Mouse (Mus musculus): ENCODE measurements at regions not wholly inside any gene's neighbourhood (a gene's known extent, or its start where the extent isn't known, plus 50 kb on each side); places are given as distances from the start of the nearest gene placed in this dataset.

DNA sequence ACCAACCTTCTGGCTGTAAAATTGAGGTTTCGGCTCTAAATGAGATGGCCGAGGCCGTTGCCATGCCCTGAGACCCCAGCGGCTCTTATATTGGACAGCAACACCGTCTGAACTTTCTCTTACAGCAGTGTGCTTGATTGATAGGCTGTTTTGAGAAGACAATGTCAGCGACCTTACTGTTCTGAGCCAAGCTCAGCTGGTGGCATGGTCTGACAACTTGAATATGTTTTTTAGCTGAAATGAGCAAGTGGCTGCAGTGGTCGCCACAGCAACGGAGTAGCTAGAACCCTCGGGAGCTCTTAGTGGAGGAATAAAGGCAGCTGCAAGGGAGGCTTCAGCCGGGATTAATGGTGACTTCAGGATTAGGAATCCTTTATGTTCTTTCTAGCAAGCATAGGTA is 107.0 kb upstream of the Fndc3a start:
- Histone ChIP-seq H3K9ac (0 out of 2 replicates have a peak overlapping the region, but pooled peaks have one; percentile 31), H3K4me2 (peak overlapping the region; percentile 43), H3K9me3 (no peaks in the 10 kb centered on the region), H3K27me3 (no peaks in the 10 kb centered on the region), H3K4me3 (0 out of 2 replicates have a peak overlapping the region, but pooled peaks have one; percentile 2), H3K36me3 (no peaks in the 10 kb centered on the region), H3K4me1 (replicated peaks) (peaks cover 20% of the 10 kb centered on the region), H3K27ac (replicated peaks) (peak overlapping the region; percentile 42; the same call in 1 of the 2 replicates)
- ATAC-seq (ENCODE audit: low read depth) = peak; percentile 84
- 9% methylated on average over 10 of the region's 10 CpGs for WGBS

- Histone ChIP-seq H3K9ac (no peak overlapping the region), H3K36me3 (no peaks in the 10 kb centered on the region), H3K27ac (replicated peaks) (no peak overlapping the region), H3K27me3 (no peaks in the 10 kb centered on the region), H3K4me1 (replicated peaks) (no peaks in the 10 kb centered on the region), H3K4me3 (no peak overlapping the region), H3K9me3 (no peaks in the 10 kb centered on the region), H3K4me2 (no peak overlapping the region)
- WGBS = 90% methylated on average over 2 of the region's 2 CpGs
- no peak for ATAC-seq (ENCODE audit: low read depth)
These were observed 99.3 kb upstream of the Fndc3a start for GRCm38 (mm10) chr14:72809138-72809537.

DNA sequence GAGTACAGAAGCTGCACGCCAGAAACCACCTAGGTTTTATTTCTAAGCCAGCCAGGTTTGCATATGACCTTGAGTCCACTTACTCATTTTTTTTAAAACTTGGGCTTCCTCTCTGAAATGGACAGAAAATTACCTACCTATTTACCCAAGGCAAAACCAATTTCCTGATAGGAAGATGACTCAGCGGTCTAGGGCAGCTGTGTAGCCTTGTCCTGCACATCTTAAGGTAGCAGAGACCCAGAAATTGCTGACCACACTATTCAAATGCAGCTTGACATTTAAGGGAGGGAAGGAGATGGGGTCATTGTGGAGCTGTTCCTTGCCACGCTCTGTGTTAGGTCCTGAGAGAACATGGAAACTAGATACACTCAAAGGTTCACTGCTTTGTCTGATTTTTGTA is 98.1 kb upstream of the Fndc3a start:
- Histone ChIP-seq H3K4me3 (no peak overlapping the region), H3K36me3 (no peaks in the 10 kb centered on the region), H3K4me1 (replicated peaks) (no peaks in the 10 kb centered on the region), H3K9me3 (no peaks in the 10 kb centered on the region), H3K27me3 (no peaks in the 10 kb centered on the region), H3K9ac (no peak overlapping the region), H3K27ac (replicated peaks) (no peak overlapping the region), H3K4me2 (no peak overlapping the region)
- 90% methylated on average over 3 of the region's 3 CpGs for WGBS
- no peak for ATAC-seq (ENCODE audit: low read depth)

- no peak for ATAC-seq (ENCODE audit: low read depth)
- no peaks in the 10 kb centered on the region for H3K9me3 ChIP-seq
- no peak overlapping the region for H3K4me3 ChIP-seq
- no peak overlapping the region for H3K9ac ChIP-seq
- H3K36me3 ChIP-seq = no peaks in the 10 kb centered on the region
- WGBS = 78% methylated on average over 7 of the region's 7 CpGs
- H3K4me2 ChIP-seq = no peak overlapping the region
- no peaks in the 10 kb centered on the region for H3K27me3 ChIP-seq
- no peak overlapping the region for H3K27ac ChIP-seq (replicated peaks)
- H3K4me1 ChIP-seq (replicated peaks) = no peaks in the 10 kb centered on the region
These were observed 97.5 kb upstream of the Fndc3a start for GRCm38 (mm10) chr14:72807286-72807685.

- Histone ChIP-seq H3K9ac (no peak overlapping the region), H3K36me3 (no peaks in the 10 kb centered on the region), H3K4me1 (replicated peaks) (no peaks in the 10 kb centered on the region), H3K27me3 (no peaks in the 10 kb centered on the region), H3K4me2 (no peak overlapping the region), H3K27ac (replicated peaks) (no peak overlapping the region), H3K9me3 (no peaks in the 10 kb centered on the region), H3K4me3 (no peak overlapping the region)
- 96% methylated on average over 6 of the region's 6 CpGs for WGBS
- ATAC-seq (ENCODE audit: low read depth) = no peak
These were observed 96.8 kb upstream of the Fndc3a start for GRCm38 (mm10) chr14:72806598-72806997.

DNA sequence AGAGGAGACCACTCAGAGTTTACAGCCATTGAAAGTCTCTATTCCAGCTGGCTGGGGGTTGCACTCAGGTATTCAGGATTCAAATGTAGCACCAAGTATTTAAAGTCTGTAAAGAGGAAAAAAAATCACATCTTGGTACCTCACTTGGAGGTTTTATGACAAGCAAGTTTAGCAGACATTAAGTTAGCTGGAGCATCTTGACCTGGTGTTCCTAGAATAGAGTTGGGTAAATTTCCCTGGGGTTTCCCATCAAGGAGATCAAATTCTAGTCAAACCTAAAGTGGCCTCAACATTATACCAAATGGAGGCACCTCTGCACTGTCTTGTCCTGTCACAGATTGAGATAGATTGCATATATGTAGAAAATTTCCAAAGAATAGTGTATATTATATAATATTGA is 93.8 kb upstream of the Fndc3a start:
- Histone ChIP-seq H3K27me3 (no peaks in the 10 kb centered on the region), H3K9ac (no peak overlapping the region), H3K36me3 (no peaks in the 10 kb centered on the region), H3K4me3 (no peak overlapping the region), H3K27ac (replicated peaks) (no peak overlapping the region), H3K4me1 (replicated peaks) (no peaks in the 10 kb centered on the region), H3K9me3 (no peaks in the 10 kb centered on the region), H3K4me2 (no peak overlapping the region)
- ATAC-seq (ENCODE audit: low read depth) = no peak

- Histone ChIP-seq H3K9me3 (no peaks in the 10 kb centered on the region), H3K36me3 (no peaks in the 10 kb centered on the region), H3K27me3 (no peaks in the 10 kb centered on the region), H3K9ac (no peak overlapping the region), H3K4me3 (no peak overlapping the region), H3K4me2 (no peak overlapping the region), H3K4me1 (replicated peaks) (no peaks in the 10 kb centered on the region), H3K27ac (replicated peaks) (no peak overlapping the region)
- WGBS = 88% methylated on average over 3 of the region's 3 CpGs
- ATAC-seq (ENCODE audit: low read depth) = no peak
These were observed 80.9 kb upstream of the Fndc3a start for GRCm38 (mm10) chr14:72790654-72791053.

DNA sequence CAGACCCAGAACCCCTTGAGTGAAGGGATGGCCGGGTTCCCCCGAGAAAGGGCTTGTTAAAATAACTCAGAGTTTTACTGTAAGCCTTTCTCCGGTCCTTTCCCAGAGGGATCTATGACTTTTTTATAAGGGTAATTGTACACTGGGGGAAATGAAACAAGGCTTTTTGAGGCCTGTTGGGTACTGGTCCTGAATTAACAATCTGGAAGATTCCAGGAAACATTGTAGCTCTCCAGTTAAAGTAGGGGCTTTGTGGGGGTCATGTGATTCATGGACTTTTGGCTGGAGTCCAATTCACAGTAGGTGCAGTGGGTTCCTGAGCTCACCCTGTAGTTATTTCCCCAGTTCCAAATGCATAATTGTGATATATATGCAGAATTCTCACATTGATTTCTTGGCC is 77.1 kb upstream of the Fndc3a start:
- Histone ChIP-seq H3K9ac (no peak overlapping the region), H3K4me2 (no peak overlapping the region), H3K27me3 (no peaks in the 10 kb centered on the region), H3K4me1 (replicated peaks) (no peaks in the 10 kb centered on the region), H3K4me3 (no peak overlapping the region), H3K9me3 (no peaks in the 10 kb centered on the region), H3K36me3 (no peaks in the 10 kb centered on the region), H3K27ac (replicated peaks) (no peak overlapping the region)
- WGBS = 75% methylated on average over 3 of the region's 3 CpGs
- ATAC-seq (ENCODE audit: low read depth) = no peak

DNA sequence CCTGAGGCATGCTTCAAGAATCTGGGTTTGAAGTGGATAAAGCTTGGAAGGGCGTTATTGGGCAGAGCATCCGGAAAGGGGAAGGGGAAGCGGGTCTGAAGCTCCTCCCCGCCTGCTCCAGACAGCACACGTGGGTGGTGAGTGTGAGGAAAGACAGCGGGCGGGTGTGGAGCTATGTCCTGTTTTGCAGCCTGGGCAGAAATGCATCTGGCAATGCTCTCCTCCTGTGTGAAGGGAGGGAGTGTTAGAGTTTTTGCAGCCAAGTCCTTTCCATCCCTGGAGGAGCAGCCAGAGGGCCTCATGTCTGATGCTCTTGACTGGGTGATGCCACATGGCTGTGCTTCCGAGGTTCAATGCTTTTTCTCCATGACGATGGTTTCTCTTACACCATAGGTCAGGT is 73.4 kb upstream of the Fndc3a start:
- H3K9me3 ChIP-seq = no peaks in the 10 kb centered on the region

GRCm38 (mm10) chr14:72779446-72779845 is 69.6 kb upstream of the Fndc3a start:
- ATAC-seq (ENCODE audit: low read depth) = no peak
- WGBS = 55% methylated on average over 4 of the region's 4 CpGs
- H3K9me3 ChIP-seq = no peaks in the 10 kb centered on the region
- H3K36me3 ChIP-seq = no peaks in the 10 kb centered on the region
- no peak overlapping the region for H3K4me3 ChIP-seq
- H3K4me2 ChIP-seq = no peak overlapping the region
- no peaks in the 10 kb centered on the region for H3K4me1 ChIP-seq (replicated peaks)
- H3K27me3 ChIP-seq = no peaks in the 10 kb centered on the region
- no peak overlapping the region for H3K9ac ChIP-seq
- no peak overlapping the region for H3K27ac ChIP-seq (replicated peaks)

More for the DNA sequence above, 73.4 kb upstream of the Fndc3a start:
- Histone ChIP-seq H3K36me3 (no peaks in the 10 kb centered on the region), H3K4me1 (replicated peaks) (no peaks in the 10 kb centered on the region), H3K4me2 (no peak overlapping the region), H3K4me3 (no peak overlapping the region), H3K27ac (replicated peaks) (no peak overlapping the region), H3K9ac (no peak overlapping the region), H3K27me3 (no peaks in the 10 kb centered on the region)
- no peak for ATAC-seq (ENCODE audit: low read depth)
- WGBS = 79% methylated on average over 9 of the region's 9 CpGs

- Histone ChIP-seq H3K27ac (replicated peaks) (no peak overlapping the region), H3K4me2 (no peak overlapping the region), H3K4me3 (no peak overlapping the region), H3K27me3 (no peaks in the 10 kb centered on the region), H3K4me1 (replicated peaks) (no peaks in the 10 kb centered on the region), H3K9me3 (no peaks in the 10 kb centered on the region), H3K36me3 (no peaks in the 10 kb centered on the region), H3K9ac (no peak overlapping the region)
- 76% methylated on average over 6 of the region's 6 CpGs for WGBS
- ATAC-seq (ENCODE audit: low read depth) = no peak
These were observed 69.0 kb upstream of the Fndc3a start for GRCm38 (mm10) chr14:72778756-72779155.

DNA sequence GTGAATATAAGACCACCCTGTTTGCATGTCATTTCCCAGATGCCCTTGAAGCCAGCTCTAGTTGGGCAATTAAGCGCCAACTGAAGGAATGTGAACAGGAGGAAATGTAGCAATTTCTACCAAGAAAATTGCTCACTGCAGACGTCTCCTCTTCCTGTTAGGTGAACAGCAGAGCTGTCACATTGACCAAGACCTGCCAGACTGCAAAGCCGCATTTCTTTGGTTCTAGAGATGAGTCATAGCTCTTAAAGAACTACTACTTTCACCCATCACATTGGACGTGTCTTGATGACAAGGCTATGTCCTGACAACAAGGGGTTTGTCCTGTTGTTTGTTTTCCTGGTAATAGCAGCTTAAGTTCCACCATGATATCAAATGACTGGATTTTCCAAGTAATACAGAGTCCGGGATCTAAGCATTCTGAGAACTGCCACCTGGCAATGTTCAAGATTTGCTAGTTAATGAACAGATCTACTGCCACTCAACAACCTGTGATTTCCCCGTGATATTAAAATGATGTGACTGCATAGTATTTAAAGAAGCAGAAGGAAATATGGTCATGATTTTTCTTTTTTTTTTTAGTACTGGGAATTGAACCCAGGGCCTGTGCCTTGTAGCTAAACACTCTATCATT is 68.2 kb upstream of the Fndc3a start:
- H3K4me3 ChIP-seq = no peak overlapping the region
- no peaks in the 10 kb centered on the region for H3K36me3 ChIP-seq
- H3K27ac ChIP-seq (replicated peaks) = no peak overlapping the region
- 85% methylated on average over 6 of the region's 6 CpGs for WGBS
- H3K9ac ChIP-seq = no peak overlapping the region
- H3K9me3 ChIP-seq = no peaks in the 10 kb centered on the region
- no peak overlapping the region for H3K4me2 ChIP-seq
- H3K27me3 ChIP-seq = no peaks in the 10 kb centered on the region
- ATAC-seq (ENCODE audit: low read depth) = no peak
- no peaks in the 10 kb centered on the region for H3K4me1 ChIP-seq (replicated peaks)

GRCm38 (mm10) chr14:72770237-72770636 is 60.4 kb upstream of the Fndc3a start:
- Histone ChIP-seq H3K4me1 (replicated peaks) (no peaks in the 10 kb centered on the region), H3K36me3 (no peaks in the 10 kb centered on the region), H3K27ac (replicated peaks) (no peak overlapping the region), H3K27me3 (no peaks in the 10 kb centered on the region), H3K9me3 (peaks cover 4% of the 10 kb centered on the region; the same call in 1 of the 2 replicates), H3K4me2 (no peak overlapping the region), H3K4me3 (no peak overlapping the region), H3K9ac (no peak overlapping the region)
- ATAC-seq (ENCODE audit: low read depth) = no peak
- WGBS = 29% methylated on average over 1 of the region's 1 CpGs
